Mouse (Mus musculus) ovary, postnatal 36 days (tissue): Measurements from ENCODE around the gene Plcb4.
"Not testable (repeated sequence)": the region's sequence is repeated elsewhere in the genome, so short reads cannot be mapped to it uniquely, and the experiment has no call there.

Source experiments
- DNase-seq: peaks from one replicate; pipeline ENCODE4 v3.0.0; 2022; ENCODE audit warnings: low spot score, mixed read lengths

Gene Plcb4

GRCm38 (mm10) chr2:135890083-135890482, 231.3 kb downstream of the Plcb4 start:
- no peak for DNase-seq

GRCm38 (mm10) chr2:135891097-135891496, 232.3 kb downstream of the Plcb4 start:
- no peak for DNase-seq

- DNase-seq: no peak
These were observed 232.9 kb downstream of the Plcb4 start for GRCm38 (mm10) chr2:135891686-135892085.

GRCm38 (mm10) chr2:135894582-135894981, 235.8 kb downstream of the Plcb4 start:
- DNase-seq: no peak

GRCm38 (mm10) chr2:135898025-135898424, 239.2 kb downstream of the Plcb4 start:
- DNase-seq: no peak

- not testable (repeated sequence) for DNase-seq
These were observed 241.1 kb downstream of the Plcb4 start for GRCm38 (mm10) chr2:135899931-135900330.

- no peak for DNase-seq
These were observed 242.2 kb downstream of the Plcb4 start for GRCm38 (mm10) chr2:135901015-135901414.

GRCm38 (mm10) chr2:135904262-135904661, 245.5 kb downstream of the Plcb4 start:
- DNase-seq: no peak

- no peak for DNase-seq
These were observed 246.0 kb downstream of the Plcb4 start for GRCm38 (mm10) chr2:135904791-135905190.

- DNase-seq: no peak
These were observed 255.8 kb downstream of the Plcb4 start for GRCm38 (mm10) chr2:135914343-135915261.

- no peak for DNase-seq
These were observed 257.1 kb downstream of the Plcb4 start for GRCm38 (mm10) chr2:135915928-135916327.

- no peak for DNase-seq
These were observed 258.2 kb downstream of the Plcb4 start for GRCm38 (mm10) chr2:135917000-135917399.

GRCm38 (mm10) chr2:135918116-135918515, 259.3 kb downstream of the Plcb4 start:
- no peak for DNase-seq

- no peak for DNase-seq
These were observed 260.8 kb downstream of the Plcb4 start for GRCm38 (mm10) chr2:135919641-135920040.

- DNase-seq: no peak
These were observed 268.0 kb downstream of the Plcb4 start for GRCm38 (mm10) chr2:135926660-135927343.

- DNase-seq: no peak
These were observed 270.4 kb downstream of the Plcb4 start for GRCm38 (mm10) chr2:135929021-135929720.

GRCm38 (mm10) chr2:135930696-135931095, 271.9 kb downstream of the Plcb4 start:
- no peak for DNase-seq

- no peak for DNase-seq
These were observed 273.8 kb downstream of the Plcb4 start for GRCm38 (mm10) chr2:135932569-135932968.

GRCm38 (mm10) chr2:135936376-135936775, 277.6 kb downstream of the Plcb4 start:
- no peak for DNase-seq

- DNase-seq: no peak
These were observed 278.8 kb downstream of the Plcb4 start for GRCm38 (mm10) chr2:135937646-135938045.

GRCm38 (mm10) chr2:135939933-135940332, 281.1 kb downstream of the Plcb4 start:
- DNase-seq: no peak

GRCm38 (mm10) chr2:135947839-135948238, 289.0 kb downstream of the Plcb4 start:
- DNase-seq: no peak
